Mouse (Mus musculus): ENCODE data around the gene Tmem37. TPM values are rescaled to one million over a fixed set of nuclear protein-coding genes. Genes with fewer than 3 reads are reported as not detected.

Tmem37 gene
- polyA plus RNA-seq, 1 experiment from 2014 or later, result 9.8 TPM

DNA sequence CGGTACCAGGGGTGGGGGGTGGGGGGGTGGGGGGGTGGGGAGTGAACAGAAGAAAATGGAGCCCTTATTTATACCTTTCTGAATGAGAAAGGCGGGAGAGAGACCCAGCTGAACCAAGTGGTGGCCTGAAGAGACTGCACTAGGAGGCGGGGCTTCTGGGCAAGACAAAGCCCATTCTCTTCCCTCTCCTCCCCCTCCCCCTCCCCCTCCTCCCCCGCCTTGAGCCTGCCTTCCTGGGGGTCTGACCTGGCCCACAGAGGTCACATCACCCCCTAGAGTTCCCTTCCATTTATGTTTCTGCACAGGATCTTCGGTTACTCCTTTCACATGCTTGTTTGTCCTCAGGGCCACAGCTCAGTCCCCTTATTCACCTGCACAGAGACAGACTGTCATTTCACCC lies 15.3 kb upstream of the Tmem37 start:
- no peak overlapping the region for H3K9ac ChIP-seq
- no peaks in the 10 kb centered on the region for H3K27me3 ChIP-seq
- no peak overlapping the region for H3K27ac ChIP-seq (replicated peaks)

DNA sequence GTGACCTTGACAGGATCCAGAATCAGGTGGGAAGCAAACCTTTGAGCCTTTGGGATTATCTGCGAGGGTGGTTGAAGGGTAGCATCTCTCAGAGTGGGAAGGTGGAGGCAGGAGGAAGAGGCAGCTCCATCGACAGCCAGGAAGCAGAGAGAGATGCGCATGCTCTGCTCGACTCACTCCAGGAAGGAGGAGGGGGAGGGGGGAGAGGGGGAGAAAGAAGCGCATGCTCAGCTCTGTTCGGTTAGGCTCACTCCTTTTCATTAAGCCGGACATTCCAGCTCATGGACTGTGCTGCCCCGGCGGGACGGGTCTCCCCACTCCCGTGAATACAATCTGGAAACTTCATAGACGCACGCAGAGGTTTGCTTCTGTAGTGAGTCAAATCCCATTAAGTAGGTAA lies 12.8 kb upstream of the Tmem37 start:
- H3K4me2 ChIP-seq, result no peak overlapping the region
- no peaks in the 10 kb centered on the region for H3K27me3 ChIP-seq
- H3K36me3 ChIP-seq, result no peaks in the 10 kb centered on the region
- H3K27ac ChIP-seq (replicated peaks), result no peak overlapping the region
- 0 out of 2 replicates have a peak, but pooled peaks cover 5% of the 10 kb centered on the region for H3K4me1 ChIP-seq (replicated peaks)
- H3K9me3 ChIP-seq, result no peaks in the 10 kb centered on the region
- ATAC-seq (ENCODE audit: low read depth), result no peak
- no peak overlapping the region for H3K4me3 ChIP-seq
- no peak overlapping the region for H3K9ac ChIP-seq
- WGBS, result 77% methylated on average over 13 of the region's 13 CpGs

More for the DNA sequence above, 15.3 kb upstream of the Tmem37 start:
- Histone ChIP-seq H3K9me3 (no peaks in the 10 kb centered on the region; the same call in 1 of the 2 replicates), H3K4me2 (no peak overlapping the region), H3K4me3 (no peak overlapping the region), H3K4me1 (replicated peaks) (no peaks in the 10 kb centered on the region), H3K36me3 (no peaks in the 10 kb centered on the region)
- 14% methylated on average over 4 of the region's 5 CpGs for WGBS
- ATAC-seq (ENCODE audit: low read depth), result no peak

DNA sequence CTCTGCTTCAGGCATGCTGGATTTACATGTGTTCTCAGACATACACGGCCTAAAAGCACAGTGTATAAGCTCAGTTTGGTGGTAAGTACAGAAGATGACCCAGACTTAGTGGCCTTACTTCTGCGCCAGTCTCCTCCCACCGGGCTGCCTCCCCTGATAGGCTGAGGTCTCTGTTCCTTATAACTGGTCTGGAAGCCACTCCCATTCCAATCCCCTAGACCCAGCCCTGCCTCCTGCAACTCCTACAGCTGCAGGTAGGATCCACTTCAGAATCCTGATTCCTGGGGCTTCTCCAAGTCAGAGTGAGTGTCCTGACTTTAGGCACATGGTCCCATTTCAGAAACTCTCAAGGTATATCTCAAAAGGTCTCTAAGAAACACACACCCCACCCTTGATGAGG lies 11.8 kb upstream of the Tmem37 start:
- no peaks in the 10 kb centered on the region for H3K27me3 ChIP-seq
- no peaks in the 10 kb centered on the region for H3K9me3 ChIP-seq
- no peak for ATAC-seq (ENCODE audit: low read depth)
- 71% methylated on average over 3 of the region's 3 CpGs for WGBS
- no peak overlapping the region for H3K27ac ChIP-seq (replicated peaks)
- no peak overlapping the region for H3K4me2 ChIP-seq
- H3K36me3 ChIP-seq, result no peaks in the 10 kb centered on the region
- no peak overlapping the region for H3K9ac ChIP-seq
- no peak overlapping the region for H3K4me3 ChIP-seq
- H3K4me1 ChIP-seq (replicated peaks), result 0 out of 2 replicates have a peak, but pooled peaks cover 5% of the 10 kb centered on the region

DNA sequence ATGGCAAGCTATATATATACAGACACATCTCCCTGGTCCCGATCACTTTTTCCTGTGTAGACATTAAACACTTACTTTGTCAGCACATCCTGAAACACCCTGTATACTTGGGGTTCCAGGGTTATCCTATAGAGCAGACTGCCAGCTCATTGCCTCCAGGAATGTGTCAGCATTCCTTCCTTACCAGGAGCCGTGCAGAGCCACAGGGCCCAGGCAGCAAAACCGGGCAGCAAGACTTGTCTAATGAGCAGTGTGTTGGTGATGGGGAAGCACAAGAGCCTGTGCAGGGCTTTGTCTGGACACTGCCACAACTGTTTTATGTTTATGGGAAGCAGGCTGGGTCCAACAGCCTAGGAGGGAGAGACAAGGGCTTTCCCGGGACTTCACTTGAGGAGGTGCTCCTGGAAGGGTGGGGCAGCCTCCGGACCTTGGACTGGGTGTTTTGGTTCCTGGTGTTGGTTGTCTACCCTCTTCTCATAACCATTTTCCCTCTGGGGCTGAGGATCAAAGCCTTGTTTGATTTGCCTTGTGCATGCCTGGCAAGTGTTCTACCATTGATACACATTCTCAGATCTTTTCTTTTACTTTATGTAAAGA lies 10.1 kb upstream of the Tmem37 start:
- 65% methylated on average over 5 of the region's 5 CpGs for WGBS
- Histone ChIP-seq H3K27me3 (0 out of 2 replicates have a peak, but pooled peaks cover under 1% of the 10 kb centered on the region), H3K4me1 (replicated peaks) (0 out of 2 replicates have a peak, but pooled peaks cover 5% of the 10 kb centered on the region), H3K4me2 (no peak overlapping the region), H3K4me3 (no peak overlapping the region), H3K9ac (no peak overlapping the region), H3K27ac (replicated peaks) (no peak overlapping the region), H3K9me3 (no peaks in the 10 kb centered on the region), H3K36me3 (no peaks in the 10 kb centered on the region)
- no peak for ATAC-seq (ENCODE audit: low read depth)

DNA sequence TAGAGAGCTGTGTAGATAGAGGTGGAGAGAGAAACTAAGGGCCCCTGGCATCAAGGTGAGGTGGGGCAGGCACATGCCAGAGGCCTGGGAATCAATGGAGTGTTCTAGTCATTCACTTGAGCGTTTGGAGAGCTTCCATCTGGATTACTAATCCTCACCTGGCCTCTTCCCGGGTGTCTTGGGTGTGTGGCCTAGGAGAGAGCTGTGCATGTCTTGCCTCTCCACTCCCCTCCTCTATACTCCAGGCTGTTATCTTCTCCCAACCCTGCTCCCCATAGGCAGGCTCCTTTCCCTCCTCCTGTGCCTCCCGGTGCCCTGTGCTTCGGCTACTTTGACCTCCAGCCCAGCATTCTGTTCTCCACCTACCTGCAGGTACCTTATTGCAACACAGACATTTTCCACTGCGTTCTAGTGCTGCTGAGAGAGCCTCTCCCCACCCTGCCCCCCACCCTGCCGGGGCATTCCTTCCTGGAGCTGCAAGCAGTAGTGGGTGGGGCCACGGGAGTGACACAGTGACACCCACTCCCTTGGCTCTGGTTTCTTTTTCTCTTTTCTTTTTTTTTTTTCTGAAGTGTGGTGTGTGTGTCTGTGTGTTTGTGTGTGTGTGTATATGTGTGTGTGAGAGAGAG lies 9.2 kb upstream of the Tmem37 start:
- no peak overlapping the region for H3K4me3 ChIP-seq
- H3K9ac ChIP-seq, result no peak overlapping the region
- no peaks in the 10 kb centered on the region for H3K36me3 ChIP-seq
- WGBS, result 46% methylated on average over 7 of the region's 7 CpGs
- H3K4me2 ChIP-seq, result no peak overlapping the region
- ATAC-seq (ENCODE audit: low read depth), result no peak
- no peak overlapping the region for H3K27ac ChIP-seq (replicated peaks)
- H3K9me3 ChIP-seq, result no peaks in the 10 kb centered on the region
- H3K4me1 ChIP-seq (replicated peaks), result 0 out of 2 replicates have a peak, but pooled peaks cover 5% of the 10 kb centered on the region
- H3K27me3 ChIP-seq, result 0 out of 2 replicates have a peak, but pooled peaks cover 3% of the 10 kb centered on the region

DNA sequence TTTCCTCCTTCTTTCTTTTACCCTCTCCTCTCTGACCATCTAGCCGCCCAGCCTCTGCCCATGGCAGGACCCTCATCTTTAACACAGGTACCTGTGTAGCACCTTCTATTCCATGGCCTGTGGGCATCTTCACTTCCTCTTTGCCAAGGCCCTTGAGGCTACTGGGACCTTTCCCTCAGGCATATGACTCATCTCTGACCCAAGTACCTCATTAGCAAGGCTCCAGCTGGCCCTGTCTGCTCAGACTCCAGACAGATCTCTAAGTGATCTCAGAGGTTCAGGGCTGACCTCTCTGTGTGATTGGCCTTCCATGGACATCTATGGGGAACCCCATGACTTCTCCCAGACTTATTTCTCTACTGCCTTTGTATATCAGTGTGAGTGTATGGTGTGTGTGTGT lies 6.8 kb upstream of the Tmem37 start:
- Histone ChIP-seq H3K4me1 (replicated peaks) (0 out of 2 replicates have a peak, but pooled peaks cover 5% of the 10 kb centered on the region), H3K4me3 (no peak overlapping the region), H3K9ac (no peak overlapping the region), H3K4me2 (no peak overlapping the region), H3K27me3 (0 out of 2 replicates have a peak, but pooled peaks cover 3% of the 10 kb centered on the region), H3K27ac (replicated peaks) (no peak overlapping the region), H3K36me3 (no peaks in the 10 kb centered on the region), H3K9me3 (no peaks in the 10 kb centered on the region)
- no peak for ATAC-seq (ENCODE audit: low read depth)
- WGBS, result 100% methylated on average over 1 of the region's 1 CpGs

DNA sequence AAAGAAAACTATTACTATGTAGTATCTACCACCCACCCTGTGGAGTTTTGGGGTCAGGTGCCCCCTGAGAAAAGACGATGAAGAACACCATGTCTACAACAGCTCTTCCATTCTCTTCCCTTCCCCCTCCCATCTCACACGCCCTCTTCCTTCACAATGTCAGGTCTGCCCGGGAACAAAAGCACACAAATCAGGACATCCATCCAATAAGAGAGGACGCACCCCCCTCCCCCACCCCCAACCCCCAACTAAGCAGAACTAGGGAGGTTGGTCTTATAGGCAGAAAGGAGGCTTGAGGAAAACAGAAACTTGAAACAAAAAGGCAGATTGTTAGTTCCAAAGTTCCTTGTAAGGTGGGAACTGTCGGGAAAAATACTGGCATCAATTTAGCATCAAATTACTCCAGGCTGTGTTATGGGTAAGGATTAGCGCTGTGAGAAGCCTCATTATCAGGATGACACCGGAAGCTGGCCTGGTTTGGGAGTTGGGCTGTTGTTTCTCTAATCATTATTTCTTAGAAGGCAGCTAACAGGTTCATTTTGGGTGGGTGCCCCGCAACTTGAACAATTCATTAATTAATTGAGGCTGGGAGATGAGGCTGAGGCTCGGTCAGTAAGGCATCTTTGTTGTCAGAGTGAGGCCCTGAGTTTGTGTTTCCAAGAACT lies 4.0 kb upstream of the Tmem37 start:
- ATAC-seq (ENCODE audit: low read depth), result no peak
- H3K27me3 ChIP-seq, result peaks cover 26% of the 10 kb centered on the region
- no peaks in the 10 kb centered on the region for H3K36me3 ChIP-seq
- H3K9ac ChIP-seq, result no peak overlapping the region
- H3K27ac ChIP-seq (replicated peaks), result no peak overlapping the region
- H3K9me3 ChIP-seq, result no peaks in the 10 kb centered on the region
- no peak overlapping the region for H3K4me2 ChIP-seq
- peaks cover 15% of the 10 kb centered on the region for H3K4me1 ChIP-seq (replicated peaks)
- whole genome bisulfite sequencing, result 13% methylated on average over 9 of the region's 9 CpGs
- H3K4me3 ChIP-seq, result no peak overlapping the region

DNA sequence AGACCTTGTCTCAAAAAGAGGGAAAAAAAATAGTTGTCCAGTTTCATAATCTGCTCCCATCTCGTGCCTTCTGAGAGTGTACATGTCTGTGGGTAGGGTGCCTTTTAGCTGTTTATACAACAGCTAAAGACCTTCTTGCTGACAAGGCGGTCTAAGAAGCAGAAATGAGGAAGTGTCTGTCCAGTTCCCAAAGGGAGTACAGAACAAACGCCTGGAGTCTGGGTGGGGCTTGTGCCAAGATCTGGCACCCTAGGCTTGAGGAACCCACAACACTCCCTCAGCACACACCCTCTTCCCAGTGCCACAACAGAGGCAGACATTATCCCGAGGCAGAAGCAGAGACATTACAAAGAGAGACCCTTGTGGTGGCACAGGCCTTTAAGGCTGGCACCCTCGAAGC lies 1.6 kb upstream of the Tmem37 start:
- no peak for ATAC-seq (ENCODE audit: low read depth)
- WGBS, result 80% methylated on average over 5 of the region's 5 CpGs
- Histone ChIP-seq H3K9me3 (no peaks in the 10 kb centered on the region), H3K27ac (replicated peaks) (no peak overlapping the region), H3K4me1 (replicated peaks) (peaks cover 20% of the 10 kb centered on the region), H3K4me3 (no peak overlapping the region), H3K36me3 (no peaks in the 10 kb centered on the region), H3K4me2 (no peak overlapping the region), H3K9ac (no peak overlapping the region), H3K27me3 (peaks cover 42% of the 10 kb centered on the region)

DNA sequence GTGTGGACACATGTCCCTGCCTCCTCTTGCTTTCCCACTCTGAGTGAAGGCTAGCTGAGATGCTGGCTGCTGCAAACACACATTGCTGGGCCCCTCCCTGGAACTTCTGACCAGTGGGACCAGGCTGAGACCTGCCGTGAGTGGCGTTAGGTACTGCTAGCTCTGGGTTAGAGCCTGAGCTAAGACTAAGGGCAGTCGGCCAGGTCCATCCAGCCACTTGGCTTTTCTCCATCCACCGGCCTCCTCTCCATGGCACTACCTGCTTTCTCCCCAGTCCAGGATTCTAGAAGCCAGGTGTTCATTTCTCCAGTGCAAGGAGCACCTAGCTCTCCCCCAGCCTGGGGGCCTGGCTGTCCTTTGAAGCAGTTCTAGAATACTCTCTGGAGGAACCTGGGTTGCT lies 1.1 kb upstream of the Tmem37 start:
- Histone ChIP-seq H3K9ac (no peak overlapping the region), H3K36me3 (no peaks in the 10 kb centered on the region), H3K27ac (replicated peaks) (no peak overlapping the region), H3K4me1 (replicated peaks) (peaks cover 20% of the 10 kb centered on the region), H3K4me2 (no peak overlapping the region), H3K4me3 (no peak overlapping the region), H3K27me3 (peaks cover 42% of the 10 kb centered on the region), H3K9me3 (no peaks in the 10 kb centered on the region)
- 79% methylated on average over 4 of the region's 4 CpGs for WGBS
- no peak for ATAC-seq (ENCODE audit: low read depth)

DNA sequence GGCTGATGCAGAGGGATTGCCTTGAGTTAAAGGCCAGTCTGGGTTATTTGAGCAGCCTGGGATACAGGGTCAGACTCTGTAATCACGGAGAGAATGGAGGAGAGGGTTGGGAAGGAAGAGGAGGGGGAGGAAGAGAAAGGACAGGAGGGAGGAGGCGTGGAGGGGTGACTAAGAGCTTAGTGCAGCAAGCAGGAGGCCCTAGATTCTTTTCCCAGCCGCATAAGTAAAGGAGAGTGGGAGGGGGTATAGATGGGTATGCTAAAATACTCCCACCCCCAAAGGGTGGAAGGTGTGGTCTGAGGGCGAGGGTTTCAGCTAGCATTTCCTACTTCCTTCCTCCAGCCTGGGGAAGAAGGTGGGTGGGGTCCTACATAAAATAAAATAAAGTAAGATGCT lies 431 bp upstream of the Tmem37 start:
- H3K9ac ChIP-seq, result no peak overlapping the region
- no peaks in the 10 kb centered on the region for H3K9me3 ChIP-seq
- H3K36me3 ChIP-seq, result no peaks in the 10 kb centered on the region
- WGBS, result 29% methylated on average over 4 of the region's 4 CpGs
- H3K4me3 ChIP-seq, result 0 out of 2 replicates have a peak overlapping the region, but pooled peaks have one; percentile 33
- H3K27me3 ChIP-seq, result peaks cover 42% of the 10 kb centered on the region
- ATAC-seq (ENCODE audit: low read depth), result no peak
- peak overlapping the region; percentile 64 for H3K4me2 ChIP-seq
- no peak overlapping the region for H3K27ac ChIP-seq (replicated peaks)
- H3K4me1 ChIP-seq (replicated peaks), result peaks cover 20% of the 10 kb centered on the region

DNA sequence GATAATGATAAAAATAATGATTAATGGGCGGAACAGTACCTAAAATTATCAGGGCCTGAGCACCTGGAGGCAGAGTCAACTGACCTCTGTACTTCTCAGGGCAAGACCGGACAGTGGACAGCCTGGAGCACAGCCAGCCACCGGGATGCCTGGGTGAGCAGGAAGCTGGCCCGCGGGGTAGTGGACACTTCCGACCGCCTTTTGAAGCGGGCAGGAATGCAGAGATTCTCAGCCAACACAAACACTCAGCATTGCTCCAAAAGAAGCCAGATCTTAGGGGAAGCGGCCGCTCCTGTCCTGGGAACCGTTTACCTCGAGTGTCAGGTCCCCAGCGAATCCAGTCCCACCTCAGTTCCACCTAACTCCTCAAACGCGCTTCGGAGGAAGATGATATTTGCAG lies 974 bp downstream of the Tmem37 start:
- Histone ChIP-seq H3K9me3 (no peaks in the 10 kb centered on the region), H3K9ac (peak overlapping the region; percentile 62; the same call in 1 of the 2 replicates), H3K36me3 (no peaks in the 10 kb centered on the region), H3K27me3 (peaks cover 39% of the 10 kb centered on the region), H3K4me3 (peak overlapping the region; percentile 33), H3K4me1 (replicated peaks) (peaks cover 20% of the 10 kb centered on the region), H3K4me2 (peak overlapping the region; percentile 64), H3K27ac (replicated peaks) (no peak overlapping the region)
- WGBS, result 21% methylated on average over 16 of the region's 16 CpGs
- ATAC-seq (ENCODE audit: low read depth), result no peak

DNA sequence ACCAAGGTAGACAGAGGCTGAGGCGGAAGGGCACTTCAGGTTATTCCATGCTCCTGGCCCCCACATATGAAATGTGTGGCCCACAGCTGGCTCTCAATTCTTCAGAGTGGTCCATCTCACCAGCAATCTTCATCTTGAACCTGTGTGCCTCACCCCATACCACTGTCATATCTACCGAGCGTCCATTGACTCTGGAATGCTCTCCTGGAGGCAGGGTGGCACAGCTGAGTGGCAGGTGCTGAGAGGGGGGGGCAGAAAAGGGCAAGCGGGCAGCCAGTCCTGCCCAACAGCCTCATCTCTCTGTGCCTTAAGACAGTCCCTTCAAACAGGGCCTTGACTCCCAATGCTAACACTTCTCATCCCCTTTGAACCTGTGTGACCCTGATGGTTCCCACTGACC lies 2.7 kb downstream of the Tmem37 start:
- Histone ChIP-seq H3K27me3 (peaks cover 39% of the 10 kb centered on the region), H3K9me3 (no peaks in the 10 kb centered on the region), H3K4me1 (replicated peaks) (peaks cover 20% of the 10 kb centered on the region), H3K4me3 (no peak overlapping the region), H3K9ac (no peak overlapping the region), H3K4me2 (no peak overlapping the region), H3K36me3 (no peaks in the 10 kb centered on the region), H3K27ac (replicated peaks) (no peak overlapping the region)
- WGBS, result 95% methylated on average over 4 of the region's 4 CpGs
- ATAC-seq (ENCODE audit: low read depth), result no peak

Data from neural tube, embryonic 13.5 days (tissue).